Mouse (Mus musculus): ENCODE measurements around the gene Tank.

GRCm38 (mm10) chr2:61656421-61657411 lies 78.3 kb downstream of the Tank start:
- no peak for TF ChIP-seq CTCF (IDR thresholded peaks at IDR 0.05; ENCODE audit: control insufficient read depth, insufficient read depth, insufficient replicate concordance, low read depth, low read length)
- TF ChIP-seq POLR2A (IDR thresholded peaks at IDR 0.05; ENCODE audit: control insufficient read depth, low read depth, low read length) = no peak

Measured in testis, adult 2 months (tissue).